Mouse (Mus musculus) kidney, adult 2 months (tissue): ENCODE measurements at regions not wholly inside any gene's neighbourhood (a gene's known extent, or its start where the extent isn't known, plus 50 kb on each side); places are given as distances from the start of the nearest gene placed in this dataset.

ENCODE experiments used
- DNase-seq: peaks from one replicate; pipeline ENCODE4 v3.0.0; 2021
- H3K27ac ChIP-seq: fragments of 200-500 bp; 2 replicates; pipeline ENCODE4 v1.5.1; 2012; ENCODE audit warnings: low read depth, low read length, control low read depth, inconsistent platforms; ENCODE audit not compliant: insufficient read depth
- H3K27me3 ChIP-seq: fragments of 200-500 bp; replicated peaks from 2 replicates; pipeline ENCODE4 v1.6.1; 2012; ENCODE audit warnings: mild to moderate bottlenecking, moderate library complexity, low read length, inconsistent platforms; ENCODE audit not compliant: control insufficient read depth, insufficient read depth
- H3K36me3 ChIP-seq: fragments of 200-500 bp; 2 replicates; pipeline ENCODE4 v1.6.1; 2012; ENCODE audit warnings: mild to moderate bottlenecking, moderate library complexity, low read length, inconsistent platforms; ENCODE audit not compliant: control insufficient read depth, insufficient read depth
- H3K4me1 ChIP-seq: fragments of 200-500 bp; 2 replicates; pipeline ENCODE4 v1.6.1; 2011; ENCODE audit warnings: low read length; ENCODE audit not compliant: control insufficient read depth, insufficient read depth
- H3K4me3 ChIP-seq: fragments of 200-500 bp; 2 replicates; pipeline ENCODE4 v1.5.1; 2011; ENCODE audit warnings: mild to moderate bottlenecking, low read depth, low read length, control low read depth; ENCODE audit not compliant: insufficient read depth
- CTCF ChIP-seq: fragments of 200-500 bp; conservative IDR thresholded peaks from 2 replicates; pipeline ENCODE4 v1.5.1; 2011; ENCODE audit warnings: low read depth, mild to moderate bottlenecking, control low read depth, low read length, moderate library complexity, mixed read lengths; ENCODE audit not compliant: insufficient read depth, insufficient read length
- POLR2A ChIP-seq: fragments of 200-500 bp; IDR thresholded peaks from one replicate; pipeline ENCODE4 v1.6.1; 2011; ENCODE audit warnings: low read depth, low read length, control low read depth
- WGBS: fragments of 180-500 bp; shearing (Covaris S2); methylation state at CpG from one replicate; pipeline ENCODE4 v1.1.7; 2018; 5-methylcytosine and 5-hydroxymethylcytosine counted together

DNA sequence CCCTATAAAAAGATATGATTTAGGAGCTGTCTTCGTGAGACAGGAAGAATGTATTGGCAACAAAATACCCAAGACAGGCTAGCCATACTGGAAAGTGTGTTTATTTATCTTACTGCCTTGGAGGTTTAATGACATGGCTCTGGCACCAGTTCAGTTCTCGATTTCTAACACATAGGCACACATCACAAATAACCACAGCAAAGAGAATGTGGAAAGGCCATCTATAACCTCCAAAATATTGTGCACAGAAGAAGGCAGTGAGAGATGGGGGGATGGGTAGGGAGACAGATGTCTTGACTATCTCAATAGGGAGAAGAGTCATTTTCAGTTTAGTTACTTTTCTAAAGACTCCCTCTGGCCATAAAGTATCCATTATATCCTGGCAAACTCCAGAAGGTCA lies 90.5 kb downstream of the Minar1 start:
- no peak for DNase-seq
- TF ChIP-seq CTCF (no peak), POLR2A (no peak)
- 22% methylated on average over 2 of the region's 2 CpGs for WGBS

GRCm38 (mm10) chr9:89524137-89524536 lies 98.8 kb downstream of the Minar1 start:
- no peaks in the 10 kb centered on the region for H3K4me1 ChIP-seq
- no peak for DNase-seq
- TF ChIP-seq POLR2A (no peak), CTCF (no peak)
- no peaks in the 10 kb centered on the region for H3K36me3 ChIP-seq
- H3K4me3 ChIP-seq: no peak overlapping the region
- WGBS: 83% methylated on average over 1 of the region's 1 CpGs
- H3K27ac ChIP-seq: no peak overlapping the region
- no peaks in the 10 kb centered on the region for H3K27me3 ChIP-seq

More for the DNA sequence above, 90.5 kb downstream of the Minar1 start:
- H3K4me1 ChIP-seq: no peaks in the 10 kb centered on the region
- no peaks in the 10 kb centered on the region for H3K27me3 ChIP-seq
- no peaks in the 10 kb centered on the region for H3K36me3 ChIP-seq
- H3K27ac ChIP-seq: no peak overlapping the region
- H3K4me3 ChIP-seq: no peak overlapping the region

DNA sequence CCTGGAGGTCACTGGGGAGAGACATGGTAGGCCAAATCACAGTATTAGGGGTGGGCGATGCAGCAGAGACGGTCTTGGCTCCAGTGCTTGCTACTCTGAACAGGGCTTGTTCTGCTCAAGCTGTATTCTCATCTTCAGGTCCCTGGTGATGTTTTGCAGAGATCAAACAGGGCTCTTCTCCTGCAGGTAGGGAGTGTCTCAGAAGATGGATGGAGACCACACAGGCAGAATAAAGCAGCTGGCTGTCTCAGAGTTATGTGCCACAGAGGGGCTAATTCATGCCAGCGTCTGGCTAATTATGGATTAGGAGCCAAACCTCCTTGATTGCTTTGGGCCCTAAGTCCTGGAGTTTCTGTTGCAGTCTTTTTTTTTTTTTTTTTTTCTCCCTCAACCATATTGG lies 99.2 kb downstream of the Minar1 start:
- 63% methylated on average over 3 of the region's 3 CpGs for WGBS
- no peak overlapping the region for H3K4me3 ChIP-seq
- no peaks in the 10 kb centered on the region for H3K4me1 ChIP-seq
- TF ChIP-seq POLR2A (no peak), CTCF (no peak)
- no peaks in the 10 kb centered on the region for H3K36me3 ChIP-seq
- no peaks in the 10 kb centered on the region for H3K27me3 ChIP-seq
- DNase-seq: no peak
- no peak overlapping the region for H3K27ac ChIP-seq

- Histone ChIP-seq H3K27ac (no peak overlapping the region), H3K4me3 (no peak overlapping the region), H3K4me1 (no peaks in the 10 kb centered on the region), H3K36me3 (no peaks in the 10 kb centered on the region), H3K27me3 (no peaks in the 10 kb centered on the region)
- no peak for DNase-seq
- TF ChIP-seq CTCF (no peak), POLR2A (no peak)
- WGBS: 88% methylated on average over 6 of the region's 6 CpGs
These were observed 114.4 kb downstream of the Minar1 start for GRCm38 (mm10) chr9:89508407-89509101.

GRCm38 (mm10) chr9:89502083-89502482 lies 120.8 kb downstream of the Minar1 start:
- WGBS: 88% methylated on average over 2 of the region's 2 CpGs
- DNase-seq: no peak

GRCm38 (mm10) chr9:89497399-89497749 lies 125.6 kb downstream of the Minar1 start:
- DNase-seq: no peak
- H3K4me3 ChIP-seq: no peak overlapping the region
- H3K4me1 ChIP-seq: no peaks in the 10 kb centered on the region
- no peaks in the 10 kb centered on the region for H3K36me3 ChIP-seq
- 15% methylated on average over 7 of the region's 7 CpGs for WGBS
- H3K27ac ChIP-seq: no peak overlapping the region
- H3K27me3 ChIP-seq: no peaks in the 10 kb centered on the region
- TF ChIP-seq CTCF: no peak
- no peak for TF ChIP-seq POLR2A

More at GRCm38 (mm10) chr9:89502083-89502482, 120.8 kb downstream of the Minar1 start:
- TF ChIP-seq CTCF: no peak
- no peaks in the 10 kb centered on the region for H3K36me3 ChIP-seq
- no peaks in the 10 kb centered on the region for H3K27me3 ChIP-seq
- no peaks in the 10 kb centered on the region for H3K4me1 ChIP-seq
- no peak overlapping the region for H3K4me3 ChIP-seq
- H3K27ac ChIP-seq: no peak overlapping the region

- H3K4me3 ChIP-seq: no peak overlapping the region
- H3K27ac ChIP-seq: no peak overlapping the region
- no peaks in the 10 kb centered on the region for H3K27me3 ChIP-seq
- WGBS: 18% methylated on average over 14 of the region's 14 CpGs
- no peak for DNase-seq
- TF ChIP-seq POLR2A (no peak), CTCF (no peak)
- no peaks in the 10 kb centered on the region for H3K4me1 ChIP-seq
- no peaks in the 10 kb centered on the region for H3K36me3 ChIP-seq
These were observed 126.1 kb downstream of the Minar1 start for GRCm38 (mm10) chr9:89496729-89497398.
